Mouse (Mus musculus) gastrocnemius, postnatal 10 days (tissue): ENCODE measurements around the gene Fibin. TPM values are rescaled to one million over a fixed set of nuclear protein-coding genes. Genes with fewer than 3 reads are reported as not detected.

Experiments used
- DNase-seq: peaks from one replicate; pipeline ENCODE4 v3.0.0; 2021; ENCODE audit warnings: mixed read lengths
- long read RNA-seq, 2 experiments: library from polyadenylated mRNA; stranded (forward); transcript quantifications; one replicate each; pipeline ENCODE4 v2.0.0; 2021
- total RNA-seq, 2 experiments: library from RNA; stranded (reverse); gene quantifications; 2 replicates each; pipeline ENCODE4 v1.2.3; 2021

The Fibin gene
- total RNA-seq, result 10 to 100 TPM; 16.1 to 21.4 TPM
- long read RNA-seq, experiment 1, transcript Fibin-201 (1 exons, 2,267 nt), result major isoform, 25 of 25 reads
- long read RNA-seq, experiment 1, partial matches to known transcripts, result 0 of 25 reads
- long read RNA-seq, experiment 1, other reads (novel, unspliced or antisense), result 0 of 25 reads
- long read RNA-seq, experiment 2, transcript Fibin-201 (1 exons, 2,267 nt), result major isoform, 20 of 20 reads
- long read RNA-seq, experiment 2, partial matches to known transcripts, result 0 of 20 reads
- long read RNA-seq, experiment 2, other reads (novel, unspliced or antisense), result 0 of 20 reads

DNA sequence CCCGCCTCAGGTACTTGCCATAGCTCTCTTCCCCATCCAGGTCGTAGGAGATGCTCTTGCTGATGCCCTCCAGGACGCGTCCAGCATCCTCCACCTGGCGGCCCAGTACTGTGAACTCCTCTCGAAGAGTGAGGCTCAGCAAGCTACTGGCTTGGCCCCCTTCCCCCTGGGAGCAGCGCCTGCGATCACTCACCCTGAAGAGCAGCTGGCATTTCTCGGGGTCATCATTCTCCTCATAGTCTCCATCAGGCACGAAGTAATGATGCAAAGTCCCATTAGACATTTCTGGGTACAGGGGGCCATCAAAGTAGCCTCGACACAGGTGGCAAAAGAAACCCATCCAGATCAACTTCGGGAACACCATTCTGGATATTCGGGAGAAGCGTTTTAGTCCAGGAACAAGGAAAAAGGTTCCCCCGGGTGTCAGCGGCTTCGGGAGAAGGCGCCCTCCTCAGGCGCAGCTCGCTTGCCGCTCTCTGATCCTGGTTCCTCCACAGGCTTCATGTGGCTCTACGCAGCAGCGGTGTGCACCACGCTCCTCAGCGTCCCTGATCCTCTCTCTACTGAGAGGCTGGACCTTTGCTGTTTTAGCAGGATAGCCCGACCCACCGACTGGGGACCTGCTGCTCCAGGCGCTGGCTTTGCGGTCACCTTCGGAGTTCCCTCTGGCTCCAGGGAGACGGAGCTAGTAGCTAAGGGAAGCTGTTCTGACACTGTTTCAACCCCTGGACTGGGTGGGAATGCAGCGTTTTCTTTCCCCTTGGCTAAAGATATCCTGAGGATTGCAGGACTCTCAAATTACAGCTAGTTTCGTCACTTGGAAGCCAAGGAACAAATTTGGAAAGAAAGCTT is at the start of gene Fibin:
Gene Fibin (minus strand): TSS at position 752 of the 852 bp plus-strand sequence.
- DNase-seq, result peak; percentile 51

DNA sequence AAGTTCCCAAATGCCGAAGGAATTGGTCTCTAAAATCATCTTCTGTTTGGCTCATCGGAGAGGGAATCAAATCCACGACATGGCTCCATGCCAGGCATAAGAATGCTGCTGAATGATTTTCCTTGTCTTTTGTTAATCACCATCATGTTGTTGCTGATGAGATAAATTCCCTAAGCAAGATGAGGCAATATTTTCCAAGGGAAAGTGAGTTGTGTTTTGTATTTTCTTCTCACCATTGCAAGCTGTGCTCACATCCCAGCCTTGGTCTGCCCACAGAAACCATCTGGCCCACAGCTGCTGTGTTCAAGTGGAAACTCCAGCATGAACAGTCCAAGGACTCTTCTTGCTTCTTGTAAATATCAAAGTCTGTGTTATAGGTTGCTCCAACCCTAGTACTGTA is 48.4 kb upstream of the Fibin start:
- peak; percentile 43 for DNase-seq

DNA sequence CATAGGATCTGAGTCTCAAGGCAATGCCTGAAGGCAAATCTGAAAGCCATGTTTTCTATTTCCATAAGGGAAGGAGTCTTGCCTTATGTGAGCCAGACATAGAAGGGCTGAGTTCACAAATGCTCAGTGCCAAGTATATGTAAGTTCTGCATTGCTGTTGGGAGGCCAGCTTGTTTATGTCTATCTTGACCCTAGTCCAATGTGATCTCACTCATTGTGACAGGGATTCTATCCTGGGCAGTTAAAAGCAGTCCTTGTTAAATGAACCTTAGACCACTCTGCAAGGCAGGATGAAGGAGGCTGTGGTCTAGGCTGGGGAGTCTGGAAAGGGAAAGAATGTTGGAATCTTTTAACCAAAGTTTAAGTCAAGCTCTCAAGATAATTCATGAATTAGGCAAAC is 45.8 kb upstream of the Fibin start:
- DNase-seq, result no peak

DNA sequence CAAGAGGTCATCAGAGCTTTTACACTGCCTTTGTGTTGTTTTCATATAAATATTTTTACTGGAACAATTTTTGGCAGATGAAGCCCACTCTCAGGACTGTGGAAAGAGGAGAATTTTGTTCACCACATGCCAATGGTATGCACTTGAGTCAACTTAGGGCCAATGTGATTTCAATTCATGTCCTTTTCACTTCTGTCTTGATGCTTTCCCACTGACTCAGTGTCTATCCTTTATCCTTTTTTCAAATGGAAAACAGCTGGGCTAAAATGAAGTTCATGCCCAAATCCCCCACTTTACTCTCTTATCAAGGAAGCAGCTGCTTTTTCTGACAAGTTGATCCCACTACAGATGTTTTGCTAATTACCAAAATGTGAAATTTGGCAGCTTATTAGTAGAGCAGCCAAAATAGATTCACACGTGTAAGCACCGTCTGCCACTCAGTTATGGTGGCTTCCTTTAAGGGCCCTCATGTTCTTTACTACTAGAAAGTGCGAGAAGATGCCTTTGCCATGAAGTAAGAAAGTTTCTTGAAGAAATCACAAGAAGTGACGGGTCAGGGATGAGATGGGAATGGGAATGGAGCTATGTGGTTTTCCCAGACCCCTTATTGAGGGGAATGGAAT is 29.8 kb upstream of the Fibin start:
- DNase-seq, result no peak

DNA sequence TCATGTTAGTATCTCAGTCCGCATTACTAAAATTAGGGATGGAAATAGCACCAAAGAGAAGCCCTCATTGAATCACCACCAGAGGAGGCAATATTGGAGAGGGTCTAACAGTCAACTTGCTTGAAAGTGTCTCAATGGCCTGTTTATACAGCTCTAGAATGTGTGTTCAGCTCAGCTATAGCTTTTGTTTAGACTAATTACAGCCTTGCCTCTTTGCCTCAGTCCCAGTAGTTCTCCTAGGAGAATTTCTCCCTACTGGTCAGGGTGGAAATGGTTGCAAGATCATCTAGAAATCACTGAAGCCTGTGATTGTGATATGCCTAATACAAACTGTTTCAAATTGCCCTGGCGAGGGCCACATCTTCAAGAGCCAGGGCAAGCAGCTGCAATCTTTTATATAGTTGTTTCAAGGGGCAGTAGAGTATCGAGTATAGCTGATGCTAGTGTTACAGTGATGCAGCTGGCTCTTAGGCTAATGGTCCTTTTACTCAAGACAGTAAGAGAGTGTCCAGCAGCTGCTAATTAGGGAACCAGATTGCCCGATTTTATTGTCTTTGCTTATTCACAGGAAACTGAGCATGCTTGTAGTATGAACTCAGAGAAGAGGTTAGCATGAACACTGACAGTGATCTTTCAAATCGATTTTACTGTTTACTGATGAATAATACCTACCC is 27.9 kb upstream of the Fibin start:
- DNase-seq, result no peak

DNA sequence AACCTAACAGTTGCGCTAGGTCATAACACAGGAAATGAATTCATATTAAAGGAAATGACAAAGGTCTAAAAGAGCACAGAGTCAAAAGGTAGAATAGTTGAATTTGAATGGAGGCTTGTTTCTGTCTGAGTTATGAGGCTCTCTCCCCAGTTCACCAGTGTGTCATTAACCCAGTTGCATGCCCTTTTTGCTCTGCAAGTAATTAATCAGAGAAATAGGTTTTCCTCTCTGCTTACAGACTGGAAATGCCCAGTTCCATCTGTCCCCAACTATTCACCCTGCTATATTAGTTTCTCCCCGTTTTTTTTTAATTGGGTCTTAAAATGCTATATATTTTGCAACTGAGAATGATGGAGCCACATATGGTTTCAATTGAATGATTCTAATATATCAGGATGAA is 16.8 kb upstream of the Fibin start:
- DNase-seq, result no peak

DNA sequence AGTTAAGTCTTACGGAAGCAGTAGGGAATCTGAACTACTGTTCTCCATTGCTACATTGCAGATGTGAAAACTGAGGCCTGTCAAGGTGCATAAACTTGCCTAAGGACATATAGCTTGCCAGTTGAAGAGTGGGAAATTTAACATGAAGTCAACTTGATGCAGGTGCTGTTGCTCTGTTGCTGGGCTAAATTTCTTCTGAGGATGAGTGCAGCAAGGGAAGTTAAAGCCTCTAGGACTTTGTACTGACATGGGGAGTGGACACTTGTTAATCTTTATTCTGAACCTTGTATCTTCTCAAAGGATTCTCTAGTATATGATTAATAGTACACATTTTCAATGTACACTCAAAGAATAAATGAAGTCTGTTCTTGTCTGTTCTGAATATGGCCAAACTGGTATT is 13.7 kb upstream of the Fibin start:
- no peak for DNase-seq

DNA sequence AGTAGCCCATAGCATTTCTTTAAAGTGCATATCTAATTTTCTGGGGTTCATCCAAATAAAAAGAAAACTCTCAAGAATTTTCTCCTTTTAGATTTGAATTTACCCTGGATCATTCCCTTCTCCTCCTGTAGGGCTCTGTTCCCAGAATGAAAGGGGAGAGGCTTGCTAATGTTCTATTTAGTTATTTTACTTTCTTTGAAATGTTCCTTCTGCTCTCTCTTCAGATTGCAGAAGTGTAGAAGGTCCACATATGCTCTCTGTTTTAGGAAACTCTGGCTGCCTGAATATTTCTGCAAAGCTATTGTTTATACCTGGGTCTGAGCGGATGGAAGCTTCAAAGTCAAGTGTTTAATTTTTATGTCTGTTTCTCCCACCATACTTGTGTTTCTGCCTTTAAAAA is 12.5 kb upstream of the Fibin start:
- no peak for DNase-seq

DNA sequence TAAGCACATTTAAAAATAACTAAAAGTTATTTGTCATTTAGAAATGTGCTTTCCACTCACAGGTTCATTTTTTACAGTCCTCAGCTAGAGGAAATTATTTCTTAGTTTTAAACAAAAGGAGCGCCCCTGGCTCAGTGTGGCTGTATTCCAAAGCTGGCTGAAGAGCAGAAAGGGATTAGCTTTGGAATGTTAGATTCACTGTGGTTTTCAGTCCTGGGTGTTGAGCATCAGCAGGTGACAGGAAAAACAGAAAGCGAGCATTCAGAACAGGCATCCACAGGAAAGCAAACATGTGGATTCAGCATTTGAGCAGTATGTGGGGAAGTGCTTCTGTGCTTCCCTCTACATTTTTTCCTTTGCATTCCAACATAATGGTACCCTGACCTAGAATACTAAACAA is 10.2 kb upstream of the Fibin start:
- no peak for DNase-seq

DNA sequence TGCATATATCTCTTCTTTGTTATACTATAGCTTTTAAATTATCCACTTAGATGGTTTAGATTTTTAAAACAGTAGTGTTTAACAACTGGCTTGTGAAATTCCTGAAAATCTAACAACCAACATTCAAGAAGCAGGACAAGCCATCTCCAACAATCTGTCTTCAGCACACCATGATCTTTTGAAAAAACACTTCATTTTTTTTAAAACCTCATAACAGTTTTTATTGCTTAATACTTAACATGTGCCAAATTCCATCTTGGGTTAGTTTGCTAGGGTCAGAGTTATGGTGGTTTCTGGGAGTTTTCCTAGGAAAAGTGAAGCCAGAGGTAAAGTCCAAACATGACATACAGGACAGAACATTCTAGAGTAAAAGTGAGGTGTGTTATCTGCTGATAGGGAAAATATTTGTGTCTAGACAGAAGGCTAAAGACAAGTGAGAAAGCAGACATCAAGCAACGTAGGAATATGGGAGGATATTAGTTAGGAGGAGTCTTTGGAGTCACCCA is 4.5 kb upstream of the Fibin start:
- DNase-seq, result no peak

DNA sequence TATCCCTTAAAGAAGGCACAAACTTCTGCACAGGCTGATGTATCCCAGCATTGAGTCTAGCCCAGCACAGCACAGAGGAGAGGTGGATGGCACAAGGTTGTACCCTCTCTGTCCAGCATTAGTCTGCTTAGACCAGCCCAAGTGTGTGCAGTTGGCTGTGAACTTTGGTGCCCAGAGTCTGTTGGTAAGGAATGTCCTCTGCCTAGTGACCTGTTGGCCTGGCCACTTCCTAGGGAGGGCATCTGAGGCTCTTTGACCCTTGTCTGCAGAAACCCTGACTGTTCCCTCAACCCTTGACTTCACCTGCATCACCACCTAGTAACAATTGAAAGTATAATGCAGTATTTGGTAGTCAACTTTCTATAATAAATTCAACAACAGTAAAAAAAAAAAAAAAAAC is 2.4 kb upstream of the Fibin start:
- DNase-seq, result no peak

DNA sequence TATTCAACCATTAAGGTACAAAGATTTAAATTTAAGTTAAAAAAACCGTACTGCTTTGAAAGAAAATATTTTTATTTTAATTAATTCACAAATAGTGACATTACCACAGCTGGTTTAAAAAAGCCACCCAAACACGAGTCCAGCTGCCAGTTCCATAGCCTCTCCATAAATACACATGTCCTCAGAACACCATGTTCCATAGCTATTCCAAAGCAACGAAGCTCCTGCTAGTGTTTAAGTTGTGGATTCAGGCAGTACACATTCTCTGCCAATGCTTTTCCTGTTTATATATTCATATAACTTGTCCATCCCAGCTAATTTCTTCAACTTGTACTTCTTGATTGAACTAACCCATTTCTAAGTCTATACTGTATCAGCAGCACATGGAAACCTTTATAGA is 872 bp upstream of the Fibin start:
- DNase-seq, result no peak

DNA sequence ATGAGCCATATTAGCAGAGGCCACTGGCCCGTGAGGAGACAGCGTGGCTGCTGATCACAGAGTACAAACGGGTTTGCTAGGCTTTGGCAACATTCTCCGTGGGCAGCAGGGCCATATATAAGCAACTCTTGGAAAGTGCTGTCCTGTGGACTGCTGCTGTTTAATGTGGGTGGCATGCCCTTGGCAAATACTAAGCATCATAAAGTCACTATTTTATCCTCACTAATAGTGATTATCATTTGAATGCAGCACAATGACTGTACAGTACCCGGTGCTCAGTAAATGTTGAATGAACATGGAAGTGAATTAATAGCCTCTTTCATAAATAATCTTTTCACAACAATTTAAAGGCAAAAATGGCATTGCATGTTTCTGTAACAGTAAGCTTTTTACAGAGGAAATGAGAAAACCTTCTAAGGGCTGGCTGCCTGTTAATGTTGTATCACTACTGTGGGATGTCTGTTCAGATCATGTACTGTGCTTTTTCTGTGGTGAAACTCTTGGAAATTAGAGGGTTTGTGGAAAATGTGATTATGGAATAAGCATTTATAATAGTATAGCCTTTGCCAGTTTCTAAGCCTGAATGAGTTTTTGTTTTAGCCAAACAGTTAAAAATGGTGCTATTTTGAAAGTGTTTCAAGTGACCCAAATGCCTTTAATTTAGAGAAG is 9.5 kb downstream of the Fibin start:
- no peak for DNase-seq

DNA sequence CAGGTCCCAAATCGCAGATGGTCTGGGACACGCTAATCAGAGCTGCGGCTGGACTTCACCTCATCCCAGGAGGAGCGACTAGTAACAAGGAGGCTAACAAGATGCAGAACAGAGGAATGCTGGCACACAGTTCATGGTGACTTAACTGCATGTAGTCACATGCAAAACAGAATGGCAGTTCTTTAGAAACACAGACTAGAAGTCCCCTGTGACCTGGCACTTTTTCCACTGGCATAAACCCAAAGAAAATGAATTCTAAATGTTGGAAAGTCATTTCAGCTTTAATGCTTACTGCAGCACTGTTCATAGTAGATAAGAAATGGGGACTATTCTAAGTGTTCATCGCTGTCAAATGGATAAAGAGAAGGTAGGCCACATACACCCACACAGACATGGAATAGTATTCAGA is 11.1 kb downstream of the Fibin start:
- DNase-seq, result no peak

DNA sequence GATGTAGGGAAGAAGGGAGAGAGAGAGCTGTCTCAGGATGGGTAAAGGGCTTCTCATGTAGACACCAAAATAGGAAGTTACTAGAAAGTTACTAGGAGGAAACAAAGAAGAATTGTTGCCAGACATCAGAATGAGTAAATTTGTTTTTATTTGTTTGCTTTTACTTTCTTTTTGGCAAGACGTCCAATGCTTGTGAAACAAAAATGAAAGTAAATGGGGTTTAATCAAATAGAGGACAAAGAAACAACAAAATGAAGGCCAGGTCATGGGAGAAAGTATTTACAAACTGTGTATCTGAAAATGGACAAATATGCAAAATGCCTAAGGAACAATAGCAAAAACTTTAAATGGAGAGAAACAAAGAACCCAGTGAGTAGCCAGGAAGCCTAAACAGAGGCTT is 11.6 kb downstream of the Fibin start:
- DNase-seq, result no peak

DNA sequence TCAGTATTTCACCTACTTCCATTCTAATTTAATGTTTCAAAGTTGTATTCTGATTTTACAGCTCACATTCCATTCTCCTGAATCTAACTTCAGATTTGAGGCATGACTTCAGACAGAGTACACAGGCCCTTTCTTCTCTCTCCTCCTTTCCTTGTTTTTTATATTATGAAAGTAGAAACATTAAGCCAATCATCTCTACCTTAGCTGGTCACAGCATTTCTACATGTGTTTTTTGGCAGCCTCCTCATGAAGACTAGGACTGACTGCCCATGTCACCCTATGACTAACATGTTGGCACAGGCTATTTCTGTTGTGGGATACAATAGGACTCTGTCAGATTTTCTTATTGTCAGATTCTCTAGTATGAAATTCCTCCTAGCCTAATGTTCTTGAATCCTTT is 34.0 kb downstream of the Fibin start:
- no peak for DNase-seq

DNA sequence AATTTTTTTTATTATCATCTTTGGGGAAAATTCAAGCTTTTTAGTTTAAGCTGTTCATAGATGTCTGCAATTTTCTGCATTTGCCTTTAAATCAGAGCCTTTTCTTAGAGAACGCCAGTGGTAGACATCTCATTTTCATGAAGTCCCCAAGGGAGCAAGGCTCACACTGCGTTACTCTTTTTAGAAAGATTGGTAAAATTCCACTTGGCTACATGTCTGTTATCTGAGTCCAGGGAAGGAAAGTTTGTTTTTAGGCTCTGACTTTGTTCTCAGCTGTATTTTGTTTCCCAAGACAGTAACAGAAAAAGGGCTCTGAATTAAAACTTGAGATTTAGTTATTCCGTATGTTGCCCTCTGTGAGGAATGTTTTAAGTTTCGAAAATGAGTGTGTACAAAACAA is 43.0 kb downstream of the Fibin start:
- DNase-seq, result no peak

DNA sequence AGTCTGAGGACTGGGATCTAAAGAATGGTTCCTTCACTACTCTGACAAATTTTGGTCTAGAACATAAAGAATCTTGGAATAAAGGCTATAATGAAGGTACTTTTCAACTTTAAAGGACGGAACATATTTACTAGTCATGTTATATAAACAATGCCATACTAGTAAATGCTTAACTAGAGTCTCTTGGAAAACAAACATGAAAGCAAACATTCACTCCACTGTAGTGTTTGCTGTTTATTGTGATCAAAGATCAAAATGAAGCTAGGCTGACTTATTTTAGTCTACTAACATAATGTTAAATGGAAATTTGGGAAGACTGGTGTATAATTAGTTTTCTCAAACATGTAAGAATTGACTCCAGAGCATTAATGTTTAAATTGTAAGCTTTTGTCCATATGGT is 43.7 kb downstream of the Fibin start:
- DNase-seq, result no peak

DNA sequence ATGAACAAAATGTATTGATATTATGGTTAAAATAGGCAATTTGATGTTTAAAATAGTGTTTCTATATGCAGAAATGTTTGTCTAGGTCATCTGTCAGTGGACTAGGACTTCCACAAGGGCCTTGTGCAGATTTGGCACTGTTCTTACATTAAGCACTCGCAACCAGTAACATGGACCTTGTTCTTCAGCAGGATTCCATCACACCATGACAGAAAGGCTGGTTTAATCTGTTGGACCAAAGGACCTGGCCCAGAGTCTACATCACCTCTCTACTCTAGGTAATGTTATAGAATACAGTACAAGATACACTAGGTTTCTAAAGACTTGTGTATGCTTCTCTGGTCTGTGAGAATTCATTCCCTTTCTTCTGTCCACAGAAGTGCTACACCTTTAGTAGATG is 44.3 kb downstream of the Fibin start:
- DNase-seq, result no peak

DNA sequence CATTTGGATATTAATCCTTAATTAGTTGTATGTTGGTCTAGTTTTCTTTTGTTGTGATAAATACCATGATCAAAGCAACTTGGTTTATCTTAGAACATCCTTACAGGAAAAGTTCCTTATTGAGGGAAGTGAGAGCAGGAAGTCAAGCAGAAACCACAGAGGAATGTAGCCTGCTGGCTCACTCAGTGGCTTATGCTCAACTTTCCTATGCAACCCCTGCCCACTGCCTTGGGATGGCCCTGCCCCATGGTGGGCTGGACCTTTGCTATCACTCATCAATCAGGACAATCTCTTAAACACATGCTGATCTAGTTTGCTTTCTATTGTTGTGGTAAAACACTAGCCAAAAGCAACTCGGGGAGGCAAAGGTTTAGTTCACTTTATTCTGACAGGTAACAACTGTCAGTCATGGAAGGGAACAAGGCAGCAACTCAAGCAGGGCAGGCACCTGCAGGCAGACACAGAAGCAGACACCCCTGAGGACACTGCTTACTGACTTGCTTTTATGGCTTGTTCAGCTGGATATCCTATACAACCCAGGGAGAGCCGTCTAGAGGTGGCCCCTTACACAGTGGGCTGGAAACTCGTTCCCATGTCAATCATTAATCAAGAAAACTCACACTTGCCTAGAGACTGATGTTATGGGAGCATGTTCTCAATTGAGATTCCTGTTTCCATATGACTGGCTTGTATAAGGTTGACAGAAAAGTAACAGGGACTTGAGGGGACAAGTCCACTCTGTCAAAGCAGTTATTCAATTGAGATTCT is 46.7 kb downstream of the Fibin start:
- no peak for DNase-seq

DNA sequence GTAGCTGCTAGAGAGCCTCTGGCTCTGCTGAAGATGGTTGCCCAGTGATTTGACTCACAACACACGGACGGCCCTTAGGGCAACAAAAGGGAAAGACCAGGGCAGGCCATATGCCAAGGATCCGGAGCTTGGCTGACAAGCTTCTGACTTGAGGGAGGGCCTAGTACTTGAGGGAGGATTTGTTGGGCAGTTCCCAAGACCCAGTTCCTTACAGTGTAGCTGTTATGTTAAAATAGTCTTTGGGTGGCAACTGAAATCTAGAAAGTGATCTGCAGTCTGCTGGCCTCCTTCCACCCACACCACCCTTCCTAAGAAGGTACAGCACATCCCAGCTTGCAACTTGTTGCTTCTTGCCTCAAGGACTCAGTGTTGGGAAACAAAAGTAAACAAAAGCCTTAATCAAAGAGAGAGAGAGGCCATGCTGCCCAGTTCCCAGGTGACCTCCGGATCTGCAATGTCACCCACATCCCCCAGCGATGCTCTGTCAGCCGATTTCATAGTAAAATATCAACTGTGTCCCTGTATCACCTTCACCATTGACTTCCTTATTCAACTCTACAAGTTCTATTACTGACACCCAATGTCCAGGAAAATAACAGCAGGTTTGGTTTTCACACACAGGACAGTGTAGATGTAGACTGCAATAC is 48.4 kb downstream of the Fibin start, which contains the start of gene Bbox1:
Gene Bbox1 (minus strand): TSS at position 52 of the 647 bp plus-strand sequence.
- DNase-seq, result peak; percentile 13
